Mouse (Mus musculus): ENCODE results near the gene Crim1. TPM values are rescaled to one million over a fixed set of nuclear protein-coding genes. Genes with fewer than 3 reads are reported as not detected.
A peak's percentile ranks its signal among the peaks of the same experiment; 100 is the strongest.

Crim1 gene
- polyA plus RNA-seq, 3 experiments from 2014 or later, result 4.9 to 8.3 (median 7.9) TPM

DNA sequence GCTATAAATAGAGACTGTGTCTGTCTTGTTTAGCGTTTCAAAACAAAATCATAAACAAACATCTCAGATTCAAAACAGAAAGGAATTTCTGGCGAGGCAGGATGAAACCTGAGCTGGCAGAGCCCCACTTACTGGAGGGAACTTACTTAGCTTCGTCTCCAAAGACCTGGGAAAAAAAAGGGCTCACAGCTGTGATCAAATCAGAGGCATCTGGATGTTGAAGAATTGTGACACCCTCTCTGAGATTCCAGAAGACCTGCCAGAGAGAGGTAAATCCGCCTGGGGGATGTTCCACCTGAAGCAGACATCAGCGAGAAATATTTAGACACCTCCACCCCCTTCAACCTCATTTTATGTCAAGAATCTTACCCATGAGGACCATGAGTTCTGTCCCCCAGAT, 11.8 kb downstream of the Crim1 start:
- no peak for ATAC-seq

DNA sequence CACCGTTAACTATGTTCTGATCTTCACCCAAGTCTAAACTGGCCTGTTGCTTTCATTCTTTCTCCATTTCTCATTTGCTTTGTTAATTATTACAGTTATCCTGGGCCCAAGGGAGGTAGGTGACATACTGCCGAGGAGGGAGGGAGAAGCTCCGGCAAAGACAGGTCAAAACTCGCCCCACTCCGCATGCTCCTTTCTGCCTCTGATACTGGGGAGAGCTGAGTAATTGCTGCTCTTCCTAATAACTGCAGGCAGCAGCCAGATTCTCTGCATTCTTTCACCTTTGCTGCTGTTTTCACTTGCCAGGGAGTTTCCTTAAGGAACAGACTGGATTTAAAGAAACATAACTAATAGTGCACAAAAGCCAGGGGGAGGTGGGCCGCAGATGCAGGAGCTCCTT, 13.1 kb downstream of the Crim1 start:
- ATAC-seq, result no peak

DNA sequence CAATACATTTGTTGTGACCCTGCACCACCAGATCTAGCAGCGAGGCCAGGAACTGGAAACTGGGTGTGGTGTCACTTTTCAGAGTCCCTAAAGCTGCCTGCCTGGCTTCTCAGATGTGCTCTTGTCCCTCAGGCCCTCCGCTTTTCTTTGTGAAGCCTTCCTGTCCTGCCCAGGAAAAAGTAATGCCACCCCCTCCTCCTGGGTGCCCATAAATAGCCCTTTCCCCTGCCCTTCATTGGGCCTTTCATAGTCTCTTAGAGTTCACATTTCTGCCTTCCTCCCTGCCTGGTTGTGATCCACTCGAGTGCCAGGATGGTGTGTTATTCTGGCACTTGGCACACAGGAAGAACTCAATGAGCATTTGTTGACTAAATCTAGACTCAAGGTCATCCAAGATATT, 16.5 kb downstream of the Crim1 start:
- ATAC-seq, result no peak

DNA sequence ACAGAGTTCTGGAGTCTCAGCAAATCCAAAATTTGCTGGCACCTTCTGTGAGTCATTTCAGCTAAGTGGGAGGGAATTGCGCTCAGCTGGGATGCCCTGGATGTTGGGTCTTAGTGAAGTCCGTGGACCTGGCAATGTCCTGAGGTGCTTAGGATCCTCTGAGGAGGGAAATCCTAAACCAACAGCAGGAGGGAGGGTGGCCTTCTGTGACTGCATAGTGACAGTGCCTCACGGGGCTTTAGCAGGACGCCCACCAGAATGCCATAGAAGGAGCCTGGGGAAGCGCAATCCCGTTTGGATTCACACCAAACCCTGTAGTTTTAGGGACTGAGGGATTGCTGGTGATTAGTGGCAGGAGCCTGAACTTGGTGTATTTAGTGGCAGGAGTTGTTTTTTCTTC, 17.4 kb downstream of the Crim1 start:
- no peak for ATAC-seq

DNA sequence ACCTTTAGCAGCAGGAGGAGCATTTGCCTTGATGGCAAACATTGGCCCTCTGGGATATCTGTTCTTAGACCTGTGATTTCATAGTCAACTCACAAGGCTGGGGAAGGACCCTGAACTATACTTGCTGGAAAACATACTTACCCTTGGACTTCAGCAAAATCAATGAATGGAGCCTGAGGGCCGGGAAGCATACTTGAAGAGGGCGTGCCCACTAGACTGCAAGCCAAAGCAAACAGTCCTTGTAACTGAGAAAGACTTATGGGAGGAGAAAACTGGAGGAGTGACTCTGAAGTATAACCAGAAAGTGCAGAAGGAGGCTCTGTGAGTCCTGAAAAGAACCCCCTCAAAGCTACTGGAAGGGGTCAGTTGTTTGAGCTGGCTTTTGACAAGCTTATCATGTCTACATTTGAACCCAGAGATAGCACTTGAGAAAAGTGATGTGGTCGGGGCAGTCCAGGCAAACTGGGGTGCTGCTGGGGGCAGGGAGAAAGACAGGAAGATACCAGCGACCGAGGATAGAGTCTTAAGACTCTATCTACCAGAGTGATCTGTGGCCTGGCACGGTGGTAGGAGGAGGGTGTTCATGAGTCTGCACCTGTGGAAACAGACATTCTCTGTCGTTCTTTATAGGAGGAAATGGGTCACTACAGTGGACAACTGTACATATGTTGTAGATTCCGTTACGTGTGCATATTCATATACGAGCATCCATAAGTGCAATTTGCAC, 18.6 kb downstream of the Crim1 start:
- ATAC-seq, result no peak

DNA sequence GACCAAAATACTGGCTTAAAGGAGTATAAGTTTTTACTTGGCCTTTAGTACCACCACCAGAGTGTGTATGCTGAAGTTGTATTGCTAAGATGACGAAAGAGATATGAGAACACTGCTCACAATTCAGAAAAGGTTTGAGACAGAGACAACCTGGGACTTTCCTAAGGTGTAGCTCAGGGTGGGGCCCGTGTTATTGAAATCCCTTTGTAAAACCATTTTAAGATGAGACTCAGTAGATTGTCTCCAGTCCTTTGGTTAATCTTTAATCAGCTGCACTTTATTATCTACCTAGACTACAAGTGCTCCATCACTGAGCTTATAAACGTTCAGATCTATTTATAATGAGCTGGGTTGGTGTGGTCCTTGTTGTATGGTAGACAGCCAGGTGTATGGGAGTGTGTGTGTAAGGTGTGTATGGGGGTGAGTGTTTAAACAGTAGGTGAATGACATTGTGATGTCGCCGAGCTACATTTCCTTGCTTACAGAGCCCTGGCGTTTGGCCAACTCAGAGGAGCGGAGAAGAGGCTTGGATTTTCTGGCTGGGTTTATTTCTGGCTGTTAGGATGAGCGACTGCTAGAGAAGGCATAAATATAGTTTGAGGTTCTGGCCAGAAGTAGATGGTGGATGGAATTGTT, 21.1 kb downstream of the Crim1 start:
- ATAC-seq, result no peak

DNA sequence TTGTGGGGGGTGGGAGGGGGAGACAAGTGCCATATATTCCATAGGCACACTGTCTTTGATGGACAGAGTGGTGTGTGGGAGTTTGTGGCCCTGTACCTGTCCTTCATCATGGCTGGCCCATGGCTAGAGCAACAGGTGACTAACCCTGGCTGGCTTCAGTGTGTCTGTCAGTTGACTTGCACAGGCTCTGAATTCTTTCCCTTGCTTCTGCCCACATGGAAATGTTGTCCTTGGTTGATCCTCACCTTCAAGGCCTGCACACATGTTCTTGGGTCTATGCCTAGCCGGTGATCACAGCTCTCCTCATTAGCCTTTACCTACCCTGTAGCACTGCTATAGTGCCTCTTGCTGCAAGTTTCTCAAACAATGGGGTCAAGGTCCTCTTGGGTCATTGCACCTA, 21.8 kb downstream of the Crim1 start:
- ATAC-seq, result no peak

DNA sequence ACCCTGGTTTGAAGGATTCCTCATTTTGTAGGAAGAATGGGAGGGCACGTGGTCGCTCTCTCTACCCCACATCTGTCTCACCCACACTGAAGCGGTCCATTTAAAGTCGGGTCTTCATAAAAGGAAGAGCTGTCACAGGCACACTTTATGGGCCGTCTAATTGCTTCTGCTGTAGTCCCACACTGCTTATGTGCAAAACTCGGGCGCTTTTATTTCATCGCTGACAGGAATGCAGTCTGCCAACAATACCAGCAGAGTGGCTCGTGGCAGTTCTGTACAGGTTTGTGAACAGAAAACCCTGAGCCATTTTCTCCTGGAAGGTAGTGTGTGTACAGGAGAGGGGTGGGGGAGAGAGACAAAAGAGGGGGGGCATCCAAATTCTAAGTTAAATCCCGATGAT, 23.9 kb downstream of the Crim1 start:
- ATAC-seq, result no peak

DNA sequence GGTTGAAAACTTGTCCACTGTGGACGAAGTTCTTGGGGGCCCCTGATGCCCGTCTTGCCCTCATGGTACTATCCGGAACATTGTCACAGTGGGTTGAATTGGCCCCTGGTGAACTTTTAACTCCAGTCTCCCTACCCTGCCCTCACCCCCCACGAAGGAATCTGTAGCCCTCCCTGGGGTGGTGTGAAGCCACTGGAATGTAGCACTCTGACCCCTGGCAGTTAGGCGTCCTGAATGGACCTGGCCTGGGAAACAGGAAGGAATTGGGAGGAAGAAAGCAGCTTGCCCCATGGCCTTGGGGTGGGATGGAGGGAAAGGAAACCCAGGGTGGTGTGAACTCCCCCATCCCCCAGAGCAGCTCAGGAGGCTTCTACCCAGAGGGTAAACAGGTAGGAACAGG, 25.5 kb downstream of the Crim1 start:
- no peak for ATAC-seq

DNA sequence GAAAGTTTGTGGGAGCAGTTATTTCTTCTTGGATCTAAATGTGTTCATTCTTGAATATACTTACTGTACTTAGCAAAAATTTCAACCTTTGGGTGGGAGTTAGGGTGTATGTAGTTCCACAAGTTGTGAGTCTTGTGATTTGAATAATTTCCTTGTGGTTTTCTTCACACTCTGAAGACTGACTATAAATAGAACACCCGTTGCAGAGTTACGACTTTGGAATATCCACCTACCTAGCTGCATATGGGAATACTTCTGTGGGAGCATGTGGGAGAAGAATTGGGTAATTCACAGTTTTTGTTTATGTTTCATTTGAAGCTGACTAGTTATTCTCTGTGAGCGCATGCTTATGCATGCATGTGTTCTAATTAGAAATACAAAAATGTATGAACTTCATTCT, 27.2 kb downstream of the Crim1 start:
- ATAC-seq, result no peak

DNA sequence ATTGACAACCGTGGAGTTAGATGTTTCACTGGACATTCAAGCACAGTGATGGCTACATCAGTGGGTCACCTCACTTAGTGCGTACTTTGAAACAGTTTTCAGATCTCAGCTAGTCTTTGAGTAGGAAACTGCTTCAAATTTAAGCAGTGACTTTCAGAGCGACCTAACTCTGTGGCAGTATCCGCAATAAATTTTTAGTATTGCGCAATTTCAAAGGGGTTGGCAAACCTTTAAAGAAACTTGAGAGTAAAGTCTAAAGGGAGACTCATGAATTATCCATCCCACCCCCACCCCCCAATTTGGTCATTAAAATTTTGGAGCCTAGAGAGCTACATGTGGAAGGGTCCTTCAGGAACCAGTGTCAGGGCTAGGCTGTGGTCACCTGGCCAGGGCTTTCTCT, 31.5 kb downstream of the Crim1 start:
- no peak for ATAC-seq

DNA sequence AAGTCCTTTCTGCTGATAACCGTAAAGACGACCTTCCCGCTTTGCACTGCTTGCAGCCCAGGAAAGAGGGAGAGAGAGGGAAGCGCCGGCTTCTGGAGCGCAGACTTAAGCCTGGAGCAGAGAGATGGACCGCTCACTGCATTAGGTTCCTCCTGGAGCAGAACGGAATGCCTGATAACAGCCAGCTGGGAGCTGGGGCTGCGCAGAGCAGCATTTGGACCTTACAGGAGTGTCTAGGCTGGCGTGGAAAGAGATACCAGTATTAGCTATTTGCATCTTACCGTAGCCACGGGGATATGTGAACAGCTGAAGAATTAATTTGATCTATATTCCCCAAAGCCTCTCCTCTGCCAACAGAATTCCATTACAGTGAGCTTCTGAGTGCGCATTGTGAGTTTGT, 32.7 kb downstream of the Crim1 start:
- no peak for ATAC-seq

DNA sequence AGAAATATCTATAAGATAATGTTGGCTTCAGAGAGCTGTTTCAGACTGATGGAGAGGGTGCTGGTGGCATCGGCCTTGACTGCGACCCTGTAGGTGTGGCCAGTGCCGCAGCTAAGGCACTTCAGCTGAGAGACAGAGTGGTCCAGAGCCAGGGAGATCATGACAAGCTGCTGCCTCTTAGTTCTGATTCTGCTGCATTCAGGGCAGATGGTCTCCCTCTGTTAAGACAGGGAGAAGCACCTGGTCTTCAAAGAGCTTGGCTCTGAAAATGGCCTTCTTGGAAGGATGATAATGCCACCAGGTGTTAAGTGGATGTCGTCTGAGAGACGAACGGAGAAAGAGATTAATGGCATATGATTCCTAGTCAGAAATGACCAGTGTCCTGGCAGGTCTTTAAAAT, 33.8 kb downstream of the Crim1 start:
- no peak for ATAC-seq

DNA sequence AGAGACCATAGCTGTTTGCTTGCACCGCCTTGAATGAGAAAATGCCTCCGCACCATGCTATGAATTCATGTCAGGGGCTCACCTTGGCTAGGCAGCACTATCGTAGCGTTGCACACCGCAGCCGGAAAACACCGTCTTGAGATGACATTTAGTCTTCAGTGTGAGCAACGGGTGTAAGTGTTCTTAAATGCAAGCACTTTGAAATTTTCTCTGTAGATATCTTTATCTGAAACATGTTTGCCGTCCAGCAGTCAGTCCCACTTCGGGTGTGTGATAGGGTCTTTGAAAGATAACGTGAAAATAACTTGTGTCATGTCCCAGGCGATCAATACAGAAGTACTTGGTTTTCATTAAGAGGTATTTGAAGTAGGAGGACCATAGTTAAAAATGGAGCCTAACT, 36.1 kb downstream of the Crim1 start:
- ATAC-seq, result peak; percentile 35

DNA sequence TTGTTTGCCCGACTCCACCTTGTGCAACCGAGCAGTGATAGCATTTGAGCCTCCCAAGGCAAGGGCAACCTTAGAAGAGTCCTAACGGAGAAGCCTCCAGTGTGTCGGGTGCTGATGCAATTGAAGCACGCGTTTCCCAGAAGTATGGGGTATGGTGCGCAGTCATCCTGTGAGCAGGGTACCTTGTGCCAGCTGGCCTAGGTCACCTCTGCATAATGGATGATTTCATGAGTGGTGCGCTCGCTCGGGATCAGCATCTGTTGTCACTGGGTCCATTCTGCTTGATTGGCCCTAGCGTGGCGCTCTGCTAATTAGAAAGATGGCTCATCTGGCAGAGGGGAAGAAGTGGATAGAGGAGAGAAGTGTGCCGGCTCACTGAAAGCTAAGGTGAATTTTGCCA, 37.9 kb downstream of the Crim1 start:
- no peak for ATAC-seq

DNA sequence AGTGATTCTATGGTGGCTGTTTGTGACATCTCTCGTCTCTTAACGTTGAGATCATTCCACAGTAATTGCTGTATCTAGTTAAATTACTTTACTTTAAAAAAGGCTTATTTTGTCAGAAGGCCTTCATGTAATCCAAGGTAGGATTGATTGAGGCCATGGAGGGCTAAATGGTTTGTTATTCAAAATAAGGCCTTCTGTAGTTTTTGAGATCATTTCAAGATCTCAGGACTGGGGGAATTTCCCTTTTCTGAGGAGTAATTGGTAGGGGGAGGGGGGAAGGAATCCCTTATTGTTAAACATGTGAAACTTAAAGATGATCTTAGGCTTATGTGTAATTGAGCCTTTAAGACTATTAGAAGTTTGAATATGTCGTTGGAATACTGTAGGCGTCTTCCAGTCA, 40.1 kb downstream of the Crim1 start:
- no peak for ATAC-seq

DNA sequence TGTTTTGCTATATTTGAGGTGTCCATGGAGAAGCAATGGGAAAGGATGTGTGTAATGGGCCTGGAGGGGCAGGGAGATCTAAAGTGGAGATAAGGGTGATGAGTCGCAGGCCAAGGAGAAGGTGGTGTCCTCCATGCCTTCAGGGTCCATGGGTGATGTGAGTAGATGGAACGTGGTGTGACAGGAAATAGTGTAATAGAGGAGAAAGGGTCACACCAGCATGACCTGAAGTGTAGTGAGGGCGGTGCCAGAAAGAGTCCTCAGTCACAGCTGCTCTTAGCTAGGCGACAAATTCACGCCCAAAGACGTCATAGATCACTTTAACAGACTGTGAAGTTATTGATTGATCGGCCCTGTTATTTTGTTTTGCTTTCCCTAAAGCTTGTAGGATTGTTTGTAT, 41.2 kb downstream of the Crim1 start:
- ATAC-seq, result no peak

DNA sequence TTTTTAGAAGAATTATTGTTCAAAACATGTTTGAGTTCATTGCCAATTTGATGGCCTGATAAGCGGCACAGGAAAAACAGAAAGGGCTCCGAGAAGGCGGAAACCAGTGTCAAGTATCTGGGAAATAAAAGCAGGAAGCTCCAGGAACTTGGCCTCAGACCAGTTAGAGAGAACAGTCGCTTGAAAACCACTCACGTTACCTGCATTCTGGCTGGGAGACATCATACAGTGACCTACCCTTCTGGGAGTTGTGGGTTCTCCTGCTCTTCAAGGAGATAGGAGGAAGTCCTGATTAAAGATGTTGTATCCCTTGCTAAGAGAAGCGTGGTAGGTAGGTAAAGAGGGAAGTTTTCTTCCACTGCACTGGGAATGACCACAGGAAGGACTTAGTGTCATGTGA, 44.7 kb downstream of the Crim1 start:
- no peak for ATAC-seq

DNA sequence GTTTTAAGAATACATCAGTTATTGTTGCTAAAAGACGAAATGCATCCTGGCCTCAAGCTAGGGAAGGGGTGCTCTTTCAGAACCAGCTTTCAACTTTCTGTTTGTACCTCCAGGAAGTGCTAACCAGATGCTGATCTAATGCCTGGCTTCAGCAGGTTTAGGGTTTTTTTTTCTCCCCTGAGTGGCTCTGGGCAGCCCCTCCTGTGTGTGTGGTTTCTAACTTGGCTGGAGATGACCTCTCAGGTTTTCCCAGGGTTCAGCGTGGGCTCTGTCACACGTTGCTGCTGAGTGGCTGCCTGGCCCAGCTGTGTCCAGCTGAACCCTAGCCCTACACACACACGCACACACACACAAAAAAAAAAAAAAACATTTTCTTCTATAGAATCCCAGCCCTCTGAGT, 45.4 kb downstream of the Crim1 start:
- peak; percentile 62 for ATAC-seq

DNA sequence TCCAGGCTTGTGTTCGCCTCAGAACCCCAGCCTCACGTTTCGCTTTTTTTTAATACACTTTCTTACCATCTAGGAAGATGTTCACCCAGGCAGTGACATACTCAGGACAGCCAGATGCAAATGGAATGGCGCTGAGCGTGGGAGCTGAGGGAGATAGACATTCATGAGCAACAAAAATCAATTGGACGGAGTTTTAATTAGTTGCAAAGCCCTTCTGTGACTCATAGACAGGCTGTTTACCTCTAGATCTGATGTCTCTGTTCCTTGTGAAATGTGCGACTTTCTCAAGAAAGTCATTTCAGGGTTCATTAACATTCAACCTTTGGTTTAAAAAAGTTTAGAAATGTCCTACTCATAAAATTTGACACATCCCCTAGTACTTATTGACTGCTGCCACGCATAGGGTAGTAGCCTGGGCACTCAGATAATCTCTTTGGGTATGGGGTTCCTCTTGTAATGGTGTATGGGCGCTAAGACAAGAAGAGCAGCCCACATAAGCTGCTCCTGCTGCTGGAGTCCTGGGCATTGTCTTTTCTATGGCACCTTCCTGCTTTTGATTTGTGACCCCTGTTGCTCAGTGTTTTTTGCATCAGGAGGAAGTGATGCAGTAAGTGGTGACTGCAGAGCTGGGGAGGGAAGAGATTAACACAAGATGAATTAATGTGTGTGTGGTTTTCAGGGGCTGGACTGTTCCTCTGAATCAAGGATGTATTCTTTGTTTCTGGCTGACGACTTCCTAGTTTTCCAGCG, 46.8 kb downstream of the Crim1 start:
- peak; percentile 57 for ATAC-seq

DNA sequence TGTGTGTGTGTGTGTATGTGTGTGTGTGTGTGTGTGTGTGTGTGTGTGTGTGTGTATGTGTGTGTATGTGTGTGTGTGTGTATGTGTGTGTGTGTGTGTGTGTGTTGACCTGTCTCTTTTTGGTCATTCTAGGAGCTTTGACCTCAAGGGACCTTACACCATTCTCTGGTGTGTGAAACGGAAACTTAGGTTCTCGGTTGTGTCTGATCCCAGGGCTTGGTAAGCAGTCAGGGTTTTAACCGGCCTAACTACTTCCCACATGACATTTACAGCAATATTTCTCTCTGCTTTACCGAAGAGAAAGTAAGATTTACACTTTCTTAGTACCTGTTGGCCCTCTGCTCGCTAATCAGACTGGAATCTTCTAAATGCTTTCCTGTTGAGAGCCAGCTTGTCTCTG, 48.1 kb downstream of the Crim1 start:
- ATAC-seq, result no peak

DNA sequence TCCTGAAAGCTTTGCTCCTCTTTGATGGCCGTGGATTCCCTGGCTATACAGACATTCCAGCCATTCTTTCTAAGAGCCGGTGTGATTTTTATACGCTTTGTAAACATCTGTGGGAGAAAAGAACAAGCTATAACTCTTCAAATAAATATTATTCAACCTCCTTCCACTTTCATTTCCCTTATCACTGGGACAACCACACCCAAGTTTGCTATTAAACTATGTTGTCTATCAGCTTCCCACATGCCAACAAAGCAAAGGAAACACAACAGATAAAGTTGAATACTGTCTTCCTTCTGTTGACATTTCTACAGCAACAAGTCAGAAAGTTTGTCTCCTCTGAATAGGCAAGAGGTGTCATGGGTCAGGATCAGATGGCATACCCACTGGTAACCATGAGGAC, 48.9 kb downstream of the Crim1 start:
- ATAC-seq, result no peak

DNA sequence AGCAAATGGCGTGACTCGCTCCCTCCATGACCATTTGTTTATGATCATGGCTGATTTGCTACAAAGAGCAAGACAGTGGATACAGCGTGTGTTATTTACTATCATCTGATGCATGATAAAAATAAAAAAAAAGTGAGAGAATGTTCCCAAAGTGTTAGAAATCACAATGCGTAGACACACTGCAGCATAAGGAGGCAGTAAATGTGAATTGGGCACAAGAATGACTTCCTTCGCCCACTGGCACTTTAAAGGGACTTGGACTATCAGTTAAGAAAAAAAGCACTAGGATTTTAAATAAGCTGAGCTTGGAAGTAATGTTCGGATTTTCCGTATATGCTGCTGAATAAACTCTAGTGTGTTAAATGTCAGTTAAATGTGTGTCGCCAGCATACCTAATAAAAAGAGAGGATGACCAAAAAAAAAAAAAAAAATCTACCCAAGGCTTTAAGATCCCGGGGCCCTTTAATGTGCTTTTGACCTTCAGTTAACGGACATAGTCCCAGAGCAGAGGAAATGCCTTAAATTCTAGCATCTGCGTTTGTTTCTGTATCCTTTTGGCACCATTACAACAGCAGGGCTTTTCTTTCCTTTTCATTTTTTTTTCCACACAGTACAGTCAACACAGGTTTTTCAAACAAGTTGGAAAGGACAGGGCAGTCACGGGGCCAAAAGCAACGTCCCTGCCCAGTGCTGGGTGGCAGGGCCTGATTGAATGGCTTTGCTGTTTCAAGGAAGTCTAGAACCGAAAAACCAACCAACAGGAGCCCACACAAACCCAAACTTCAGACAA, 50.3 kb downstream of the Crim1 start:
- no peak for ATAC-seq

Data from inflammation-experienced regulatory T-cells, adult 6 months (primary cell).